Mouse (Mus musculus): ENCODE measurements around the gene Vav3.

DNA sequence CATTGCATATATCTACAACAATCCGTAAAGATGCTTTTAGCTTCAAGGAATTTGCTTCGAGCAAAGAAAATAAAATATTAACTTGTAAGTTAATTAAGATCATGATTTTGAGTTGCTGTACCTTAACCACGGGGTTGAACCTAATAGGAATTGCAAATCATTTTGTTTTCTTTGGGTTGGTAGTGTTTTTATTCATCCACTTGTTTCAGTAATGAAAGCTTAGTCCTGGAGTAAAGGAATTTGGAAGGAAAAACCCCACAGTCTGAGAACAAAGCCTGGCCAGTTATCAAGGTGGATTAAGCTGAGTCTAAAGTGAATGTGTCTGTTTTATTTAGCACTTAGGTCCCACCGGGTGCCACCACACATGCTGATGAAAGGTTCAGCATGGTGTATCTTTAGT is 199.6 kb downstream of the Vav3 start:
- no peak for TF ChIP-seq GATA1 (IDR thresholded peaks at IDR 0.05; ENCODE audit: borderline replicate concordance, low read length)
- no peak for TF ChIP-seq FLI1 (IDR thresholded peaks at IDR 0.05; ENCODE audit: low read length)
